Mouse (Mus musculus): ENCODE measurements around the gene Camkv. TPM values are rescaled to one million over a fixed set of nuclear protein-coding genes. Genes with fewer than 3 reads are reported as not detected.

Gene Camkv
- polyA plus RNA-seq, 2 experiments, result 3.5 to 14.2 TPM

DNA sequence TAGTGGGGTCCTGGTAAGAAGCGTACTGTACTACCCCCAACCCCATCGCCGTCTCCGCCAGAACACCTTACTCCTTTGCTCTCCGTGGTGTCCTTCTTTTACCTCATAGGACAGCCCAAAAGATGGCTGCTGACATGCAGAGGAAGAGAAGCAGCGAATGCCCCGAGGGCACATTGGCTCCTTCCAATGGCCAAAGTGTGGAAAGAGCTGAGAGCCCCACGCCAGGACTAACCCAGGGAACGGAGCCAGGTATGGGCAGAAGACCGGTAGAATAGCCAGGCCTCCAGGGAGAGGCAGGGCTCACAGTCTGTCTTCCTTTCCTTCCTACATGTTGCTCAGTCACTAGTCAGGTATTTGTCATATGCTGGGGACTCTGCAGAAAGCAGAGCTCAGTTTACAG lies 36.9 kb upstream of the Camkv start:
- Histone ChIP-seq H3K4me1 (ENCODE audit: control insufficient read depth, insufficient read depth, low read length) (peaks cover 2% of the 10 kb centered on the region; the same call in 1 of the 2 replicates), H3K4me3 (replicated peaks; ENCODE audit: low read length) (no peak overlapping the region), H3K27ac (replicated peaks; ENCODE audit: low read depth, low read length) (no peak overlapping the region), H3K36me3 (ENCODE audit: control insufficient read depth, insufficient read depth, low read length) (peaks cover 14% of the 10 kb centered on the region; the same call in 1 of the 2 replicates), H3K27me3 (ENCODE audit: control insufficient read depth, insufficient read depth, low read length) (peaks cover 12% of the 10 kb centered on the region; the same call in 1 of the 2 replicates), H3K9ac (ENCODE audit: low read depth, low read length, severe bottlenecking) (no peak overlapping the region), H3K4me2 (replicated peaks; ENCODE audit: low read depth, low read length, severe bottlenecking) (no peak overlapping the region), H3K9me3 (ENCODE audit: control insufficient read depth, low read length) (no peaks in the 10 kb centered on the region)
- DNase-seq (ENCODE audit: low spot score) (no peak), ATAC-seq (ENCODE audit: low FRiP score, low read depth) (no peak)
- no peak for TF ChIP-seq POLR2A (IDR thresholded peaks at IDR 0.05; ENCODE audit: borderline replicate concordance, extremely low read depth, insufficient read depth, insufficient read length)
- WGBS, result 85% methylated on average over 10 of the region's 10 CpGs

DNA sequence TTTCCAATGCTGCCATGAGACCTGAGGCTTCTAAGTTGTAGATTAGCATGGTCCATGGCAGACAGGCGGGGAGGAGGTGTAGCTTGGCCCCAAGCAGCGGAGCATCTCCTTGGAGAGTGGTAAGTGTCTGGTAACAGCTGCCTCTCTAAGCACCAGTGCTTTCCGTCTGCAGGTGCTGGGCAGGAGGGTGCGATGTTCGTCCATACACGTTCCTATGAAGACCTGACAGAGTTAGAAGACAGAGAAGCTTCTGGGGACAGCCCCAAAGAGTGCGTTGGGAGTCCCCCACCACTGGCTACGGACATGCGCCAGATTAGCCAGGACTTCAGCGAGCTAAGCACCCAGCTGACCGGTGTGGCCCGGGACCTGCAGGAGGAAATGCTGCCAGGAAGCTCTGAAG lies 35.6 kb upstream of the Camkv start:
- no peak for DNase-seq (ENCODE audit: low spot score)
- H3K36me3 ChIP-seq (ENCODE audit: control insufficient read depth, insufficient read depth, low read length), result peaks cover 14% of the 10 kb centered on the region; the same call in 1 of the 2 replicates
- no peak for TF ChIP-seq POLR2A (IDR thresholded peaks at IDR 0.05; ENCODE audit: borderline replicate concordance, extremely low read depth, insufficient read depth, insufficient read length)
- H3K9ac ChIP-seq (ENCODE audit: low read depth, low read length, severe bottlenecking), result no peak overlapping the region
- no peaks in the 10 kb centered on the region for H3K9me3 ChIP-seq (ENCODE audit: control insufficient read depth, low read length)
- peaks cover 2% of the 10 kb centered on the region; the same call in 1 of the 2 replicates for H3K4me1 ChIP-seq (ENCODE audit: control insufficient read depth, insufficient read depth, low read length)
- peaks cover 12% of the 10 kb centered on the region; the same call in 1 of the 2 replicates for H3K27me3 ChIP-seq (ENCODE audit: control insufficient read depth, insufficient read depth, low read length)
- no peak overlapping the region for H3K27ac ChIP-seq (replicated peaks; ENCODE audit: low read depth, low read length)
- H3K4me2 ChIP-seq (replicated peaks; ENCODE audit: low read depth, low read length, severe bottlenecking), result no peak overlapping the region
- ATAC-seq (ENCODE audit: low FRiP score, low read depth), result no peak
- no peak overlapping the region for H3K4me3 ChIP-seq (replicated peaks; ENCODE audit: low read length)
- 79% methylated on average over 12 of the region's 12 CpGs for WGBS

DNA sequence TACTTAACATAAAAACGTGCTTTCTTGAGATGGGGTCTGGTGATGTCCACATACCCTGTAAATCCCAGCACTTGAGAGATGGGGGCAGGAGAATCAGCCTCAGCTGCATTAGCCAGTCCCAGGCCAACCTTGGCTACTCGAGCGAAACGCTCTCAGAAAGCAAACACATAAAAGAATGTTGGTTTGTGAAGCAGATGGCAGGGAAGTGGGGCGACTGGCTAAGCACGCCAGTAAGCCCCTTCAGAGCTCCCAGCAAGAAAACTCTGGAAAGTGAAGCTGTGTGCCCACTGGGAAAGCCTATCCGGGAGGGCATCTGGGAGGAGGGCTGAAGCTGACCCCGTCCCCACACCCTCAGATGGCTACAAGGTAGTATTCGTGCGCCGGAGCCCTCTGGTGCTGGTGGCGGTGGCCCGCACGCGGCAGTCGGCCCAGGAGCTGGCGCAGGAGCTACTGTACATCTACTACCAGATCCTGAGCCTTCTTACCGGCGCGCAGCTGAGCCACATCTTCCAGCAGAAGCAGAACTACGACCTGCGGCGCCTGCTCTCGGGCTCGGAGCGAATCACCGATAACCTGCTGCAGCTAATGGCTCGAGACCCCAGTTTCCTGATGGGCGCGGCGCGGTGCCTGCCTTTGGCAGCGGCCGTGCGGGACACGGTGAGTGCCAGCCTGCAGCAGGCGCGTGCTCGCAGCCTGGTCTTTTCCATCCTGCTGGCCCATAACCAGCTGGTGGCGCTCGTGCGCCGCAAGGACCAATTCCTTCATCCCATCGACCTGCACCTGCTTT lies 34.4 kb upstream of the Camkv start:
- no peak overlapping the region for H3K27ac ChIP-seq (replicated peaks; ENCODE audit: low read depth, low read length)
- 7% methylated on average over 36 of the region's 44 CpGs for WGBS
- H3K9ac ChIP-seq (ENCODE audit: low read depth, low read length, severe bottlenecking), result peak overlapping the region; percentile 40
- peaks cover 12% of the 10 kb centered on the region; the same call in 1 of the 2 replicates for H3K27me3 ChIP-seq (ENCODE audit: control insufficient read depth, insufficient read depth, low read length)
- ATAC-seq (ENCODE audit: low FRiP score, low read depth) (peak; percentile 55; the same call in 1 of the 2 replicates), DNase-seq (ENCODE audit: low spot score) (peak; percentile 67)
- peak overlapping the region; percentile 61 for H3K4me2 ChIP-seq (replicated peaks; ENCODE audit: low read depth, low read length, severe bottlenecking)
- no peak for TF ChIP-seq POLR2A (IDR thresholded peaks at IDR 0.05; ENCODE audit: borderline replicate concordance, extremely low read depth, insufficient read depth, insufficient read length)
- H3K9me3 ChIP-seq (ENCODE audit: control insufficient read depth, low read length), result no peaks in the 10 kb centered on the region
- peaks cover 5% of the 10 kb centered on the region for H3K4me1 ChIP-seq (ENCODE audit: control insufficient read depth, insufficient read depth, low read length)
- H3K36me3 ChIP-seq (ENCODE audit: control insufficient read depth, insufficient read depth, low read length), result peaks cover 14% of the 10 kb centered on the region; the same call in 1 of the 2 replicates
- H3K4me3 ChIP-seq (replicated peaks; ENCODE audit: low read length), result peak overlapping the region; percentile 33

DNA sequence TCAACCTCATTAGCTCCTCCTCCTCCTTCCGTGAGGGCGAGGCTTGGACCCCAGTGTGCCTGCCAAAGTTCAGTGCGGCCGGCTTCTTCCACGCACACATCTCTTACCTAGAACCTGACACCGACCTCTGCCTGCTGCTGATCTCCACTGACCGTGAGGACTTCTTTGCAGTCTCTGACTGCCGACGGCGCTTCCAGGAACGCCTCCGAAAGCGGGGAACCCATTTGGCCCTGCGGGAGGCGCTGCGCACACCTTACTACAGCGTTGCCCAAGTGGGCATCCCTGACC lies 33.9 kb upstream of the Camkv start:
- peak overlapping the region; percentile 33; the same call in 1 of the 2 replicates for H3K4me3 ChIP-seq (replicated peaks; ENCODE audit: low read length)
- no peak for DNase-seq (ENCODE audit: low spot score)
- 14% methylated on average over 17 of the region's 17 CpGs for WGBS
- no peaks in the 10 kb centered on the region for H3K9me3 ChIP-seq (ENCODE audit: control insufficient read depth, low read length)
- ATAC-seq (ENCODE audit: low FRiP score, low read depth), result no peak
- peaks cover 12% of the 10 kb centered on the region; the same call in 1 of the 2 replicates for H3K27me3 ChIP-seq (ENCODE audit: control insufficient read depth, insufficient read depth, low read length)
- peaks cover 14% of the 10 kb centered on the region; the same call in 1 of the 2 replicates for H3K36me3 ChIP-seq (ENCODE audit: control insufficient read depth, insufficient read depth, low read length)
- H3K4me1 ChIP-seq (ENCODE audit: control insufficient read depth, insufficient read depth, low read length), result peaks cover 10% of the 10 kb centered on the region
- TF ChIP-seq POLR2A (IDR thresholded peaks at IDR 0.05; ENCODE audit: borderline replicate concordance, extremely low read depth, insufficient read depth, insufficient read length), result no peak
- H3K9ac ChIP-seq (ENCODE audit: low read depth, low read length, severe bottlenecking), result no peak overlapping the region
- H3K4me2 ChIP-seq (replicated peaks; ENCODE audit: low read depth, low read length, severe bottlenecking), result peak overlapping the region; percentile 61
- H3K27ac ChIP-seq (replicated peaks; ENCODE audit: low read depth, low read length), result no peak overlapping the region

DNA sequence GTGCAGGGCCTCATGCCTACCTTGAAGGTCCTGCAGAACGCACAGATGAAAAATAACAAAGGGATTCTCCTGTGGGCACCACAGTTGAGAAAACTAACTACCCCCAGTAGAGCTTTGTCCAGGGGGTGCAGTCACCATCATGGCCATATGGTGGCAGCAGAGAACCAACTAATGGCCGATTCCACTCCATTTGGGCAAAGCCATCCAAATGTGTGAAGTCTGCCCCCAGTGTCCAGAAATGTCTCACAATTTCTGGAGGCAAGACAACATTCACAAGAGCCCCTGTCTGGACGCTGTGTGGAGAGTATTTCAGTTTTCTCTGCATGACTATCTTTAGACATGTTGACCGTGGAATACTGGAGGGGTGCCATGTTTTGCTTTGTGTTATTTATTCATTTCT lies 30.7 kb upstream of the Camkv start:
- H3K4me2 ChIP-seq (replicated peaks; ENCODE audit: low read depth, low read length, severe bottlenecking), result no peak overlapping the region
- no peak overlapping the region for H3K4me3 ChIP-seq (replicated peaks; ENCODE audit: low read length)
- no peak overlapping the region for H3K9ac ChIP-seq (ENCODE audit: low read depth, low read length, severe bottlenecking)
- peaks cover 12% of the 10 kb centered on the region; the same call in 1 of the 2 replicates for H3K27me3 ChIP-seq (ENCODE audit: control insufficient read depth, insufficient read depth, low read length)
- peaks cover 36% of the 10 kb centered on the region for H3K4me1 ChIP-seq (ENCODE audit: control insufficient read depth, insufficient read depth, low read length)
- 10% methylated on average over 4 of the region's 4 CpGs for WGBS
- TF ChIP-seq POLR2A (IDR thresholded peaks at IDR 0.05; ENCODE audit: borderline replicate concordance, extremely low read depth, insufficient read depth, insufficient read length), result no peak
- H3K9me3 ChIP-seq (ENCODE audit: control insufficient read depth, low read length), result no peaks in the 10 kb centered on the region
- DNase-seq (ENCODE audit: low spot score) (peak; percentile 88), ATAC-seq (ENCODE audit: low FRiP score, low read depth) (peak; percentile 60)
- no peak overlapping the region for H3K27ac ChIP-seq (replicated peaks; ENCODE audit: low read depth, low read length)
- peaks cover 14% of the 10 kb centered on the region; the same call in 1 of the 2 replicates for H3K36me3 ChIP-seq (ENCODE audit: control insufficient read depth, insufficient read depth, low read length)

Measured in limb, embryonic 14.5 days (tissue).